Mouse (Mus musculus) intestine, embryonic 14.5 days (tissue): ENCODE measurements around the gene Il24. TPM values are rescaled to one million over a fixed set of nuclear protein-coding genes. Genes with fewer than 3 reads are reported as not detected.

Experiments
- ATAC-seq: fragments of 200-750 bp; cut with Nextera tagmentation; replicated peaks from 2 replicates; pipeline ENCODE4 v1.8.0; 2017; ENCODE audit warnings: low read depth, moderate number of reproducible peaks, moderate TSS enrichment, moderate library complexity; ENCODE audit not compliant: low FRiP score, low TSS enrichment
- DNase-seq: peaks from one replicate; pipeline ENCODE4 v3.0.0-alpha.2; 2018; ENCODE audit warnings: low spot score
- H3K27ac ChIP-seq: fragments of 300-500 bp; sonication (generic); 2 replicates; pipeline ENCODE4 v1.5.1; 2014; ENCODE audit warnings: low read depth, mild to moderate bottlenecking, control low read depth
- H3K27me3 ChIP-seq: fragments of 300-500 bp; sonication (generic); replicated peaks from 2 replicates; pipeline ENCODE4 v1.6.1; 2014; ENCODE audit warnings: low read length, control low read depth; ENCODE audit not compliant: control insufficient read depth, insufficient read depth
- H3K36me3 ChIP-seq: fragments of 300-500 bp; sonication (generic); 2 replicates; pipeline ENCODE4 v1.6.1; 2014; ENCODE audit warnings: low read length, control low read depth; ENCODE audit not compliant: control insufficient read depth, insufficient read depth
- H3K4me1 ChIP-seq: fragments of 300-500 bp; sonication (generic); replicated peaks from 2 replicates; pipeline ENCODE4 v1.6.1; 2014; ENCODE audit warnings: low read length, control low read depth, mixed read lengths; ENCODE audit not compliant: control insufficient read depth, insufficient read depth
- H3K4me2 ChIP-seq: fragments of 300-500 bp; sonication (generic); 2 replicates; pipeline ENCODE4 v1.6.1; 2014; ENCODE audit warnings: low read length
- H3K4me3 ChIP-seq: fragments of 300-500 bp; sonication (generic); 2 replicates; pipeline ENCODE4 v1.5.1; 2014; ENCODE audit warnings: low read depth, low read length, control low read depth, mixed read lengths
- H3K9ac ChIP-seq: fragments of 300-500 bp; sonication (generic); 2 replicates; pipeline ENCODE4 v1.6.1; 2014; ENCODE audit warnings: mild to moderate bottlenecking, low read length
- H3K9me3 ChIP-seq: fragments of 300-500 bp; sonication (generic); 2 replicates; pipeline ENCODE4 v1.6.1; 2016; ENCODE audit warnings: low read length, control low read depth; ENCODE audit not compliant: control insufficient read depth
- WGBS: fragments of 180-500 bp; shearing (Covaris S2); extraction: QIAGEN DNeasy Blood & Tissue Kit; methylation state at CpG from one replicate; pipeline ENCODE4 v1.1.7; 2014; 5-methylcytosine and 5-hydroxymethylcytosine counted together
- polyA plus RNA-seq: library from polyadenylated mRNA; unstranded; fragments of >200 nt; fragmentation: Nextera tagmentation; extraction: Ambion mirVana; gene quantifications from 2 replicates; pipeline ENCODE4 v1.2.1, GENCODE M21; 2014

The Il24 gene
- polyA plus RNA-seq, 1 experiment from 2014 or later, result not detected

DNA sequence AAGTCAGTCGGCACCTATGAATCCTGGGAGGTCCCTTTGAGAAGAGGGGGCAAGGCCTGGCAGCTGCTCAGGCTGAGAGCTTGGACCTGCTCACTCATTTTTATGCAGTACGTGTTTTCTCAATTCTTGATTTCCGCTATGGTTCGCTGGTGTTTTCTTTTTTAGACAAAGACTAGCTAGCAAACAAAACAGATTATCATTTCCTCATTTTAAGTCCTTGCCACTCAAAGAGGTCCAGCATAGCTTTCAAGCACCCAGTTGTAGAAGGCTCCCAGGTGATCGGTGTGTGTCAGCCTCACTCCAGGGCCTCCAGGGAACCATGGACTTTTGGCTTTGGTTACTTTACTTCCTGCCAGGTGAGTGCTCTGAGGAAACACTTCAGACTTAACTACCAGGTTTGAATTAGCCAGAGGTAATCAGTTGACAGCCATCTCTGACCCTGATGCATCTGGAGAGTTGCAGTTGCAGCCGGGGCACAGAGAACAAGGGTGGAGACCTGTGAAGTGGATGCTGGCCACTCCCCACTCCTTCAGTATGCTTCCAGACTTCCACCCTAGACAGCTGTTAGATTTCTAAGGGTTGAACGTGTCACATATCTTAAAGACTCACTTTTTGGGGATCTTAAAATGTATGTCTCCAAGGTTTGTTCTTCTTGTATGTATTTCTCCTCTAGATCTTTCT, 21.6 kb downstream of the Il24 start, which contains the start of gene Fcmr:
Gene Fcmr, plus strand, starts transcription at position 129 of the 681 bp plus-strand sequence.
- no peak within 1 kb of the TSS for H3K9ac ChIP-seq
- no peak for DNase-seq
- no peaks in the 10 kb centered on the region for H3K9me3 ChIP-seq
- 81% methylated on average over 7 of the region's 7 CpGs for WGBS
- H3K4me1 ChIP-seq, result no peaks in the 10 kb centered on the region
- no peak within 1 kb of the TSS for H3K4me2 ChIP-seq
- no peak within 1 kb of the TSS for H3K27ac ChIP-seq
- no peak for ATAC-seq
- H3K36me3 ChIP-seq, result no peaks in the 10 kb centered on the region
- H3K4me3 ChIP-seq, result no peak within 1 kb of the TSS
- H3K27me3 ChIP-seq, result no peaks in the 10 kb centered on the region

DNA sequence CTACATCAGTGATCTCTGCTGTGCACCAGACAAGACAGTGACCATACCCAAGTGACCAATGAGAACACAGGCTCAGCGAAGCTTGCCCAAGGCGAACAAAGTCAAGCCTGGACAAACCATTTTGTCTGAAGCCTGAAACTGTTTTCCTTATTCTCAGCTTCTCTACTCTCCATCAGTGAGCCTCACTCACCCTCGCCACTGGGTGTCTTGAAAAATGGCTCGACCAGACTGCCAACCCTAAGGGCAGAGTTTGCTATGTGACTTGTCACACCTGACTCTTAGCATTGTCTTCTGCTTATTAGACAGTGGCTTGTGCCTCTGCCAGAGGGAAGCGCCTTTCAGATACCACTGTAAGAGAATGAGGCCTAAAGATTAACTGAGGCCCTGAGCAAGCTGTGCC, 22.5 kb downstream of the Il24 start:
- Histone ChIP-seq H3K4me3 (no peak overlapping the region), H3K27me3 (no peaks in the 10 kb centered on the region), H3K4me1 (no peaks in the 10 kb centered on the region), H3K27ac (no peak overlapping the region), H3K9me3 (no peaks in the 10 kb centered on the region), H3K9ac (no peak overlapping the region), H3K36me3 (no peaks in the 10 kb centered on the region), H3K4me2 (no peak overlapping the region)
- ATAC-seq, result no peak
- 92% methylated on average over 5 of the region's 5 CpGs for WGBS
- no peak for DNase-seq

DNA sequence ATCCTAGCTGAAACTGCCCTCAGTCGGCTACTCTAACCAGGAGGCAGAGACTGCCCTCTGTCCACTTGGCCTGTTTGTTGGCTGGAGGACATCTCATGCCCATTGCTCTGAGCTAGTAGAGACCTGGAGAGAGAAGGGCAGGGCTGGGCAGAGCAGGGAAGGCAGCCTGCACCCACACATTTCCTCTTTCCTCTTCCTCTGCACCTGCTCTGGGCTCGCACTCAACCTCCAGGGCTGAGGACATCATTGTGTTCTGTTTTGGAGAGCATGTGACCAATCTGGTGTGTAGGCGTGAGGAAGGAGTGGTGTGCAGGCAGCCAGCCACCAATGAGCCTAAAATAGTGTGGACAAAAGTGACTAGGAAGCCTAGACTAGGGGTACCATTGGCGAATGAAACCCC, 23.0 kb downstream of the Il24 start:
- no peak overlapping the region for H3K27ac ChIP-seq

DNA sequence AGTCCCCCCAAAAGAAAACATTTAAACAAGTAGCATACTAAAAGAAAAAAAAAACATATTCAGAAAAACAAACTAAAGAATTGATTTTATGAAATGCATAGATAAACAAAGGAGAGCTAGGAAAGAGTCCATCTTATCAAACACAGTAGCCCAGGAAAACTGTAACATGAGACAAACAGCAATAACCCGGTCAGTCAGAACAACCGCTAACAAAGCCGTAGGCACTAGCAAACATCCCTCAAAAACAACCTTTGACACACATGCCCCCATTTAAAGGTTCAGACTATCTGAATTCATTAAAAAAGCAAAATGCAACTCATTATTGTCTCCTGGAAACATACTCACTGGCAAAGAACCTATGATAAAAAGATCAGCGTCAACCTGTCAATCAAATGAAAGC, 29.8 kb downstream of the Il24 start:
- H3K4me2 ChIP-seq, result no peak overlapping the region
- DNase-seq, result no peak
- 80% methylated on average over 4 of the region's 4 CpGs for WGBS
- H3K9ac ChIP-seq, result no peak overlapping the region
- H3K36me3 ChIP-seq, result no peaks in the 10 kb centered on the region
- no peaks in the 10 kb centered on the region for H3K27me3 ChIP-seq
- H3K9me3 ChIP-seq, result no peaks in the 10 kb centered on the region
- H3K4me3 ChIP-seq, result no peak overlapping the region
- no peaks in the 10 kb centered on the region for H3K4me1 ChIP-seq
- H3K27ac ChIP-seq, result no peak overlapping the region
- no peak for ATAC-seq

More for the DNA sequence above, 23.0 kb downstream of the Il24 start:
- H3K9ac ChIP-seq, result no peak overlapping the region
- 85% methylated on average over 4 of the region's 4 CpGs for WGBS
- DNase-seq (no peak), ATAC-seq (no peak)
- H3K9me3 ChIP-seq, result no peaks in the 10 kb centered on the region
- H3K27me3 ChIP-seq, result no peaks in the 10 kb centered on the region
- no peaks in the 10 kb centered on the region for H3K36me3 ChIP-seq
- H3K4me1 ChIP-seq, result no peaks in the 10 kb centered on the region
- no peak overlapping the region for H3K4me2 ChIP-seq
- H3K4me3 ChIP-seq, result no peak overlapping the region

DNA sequence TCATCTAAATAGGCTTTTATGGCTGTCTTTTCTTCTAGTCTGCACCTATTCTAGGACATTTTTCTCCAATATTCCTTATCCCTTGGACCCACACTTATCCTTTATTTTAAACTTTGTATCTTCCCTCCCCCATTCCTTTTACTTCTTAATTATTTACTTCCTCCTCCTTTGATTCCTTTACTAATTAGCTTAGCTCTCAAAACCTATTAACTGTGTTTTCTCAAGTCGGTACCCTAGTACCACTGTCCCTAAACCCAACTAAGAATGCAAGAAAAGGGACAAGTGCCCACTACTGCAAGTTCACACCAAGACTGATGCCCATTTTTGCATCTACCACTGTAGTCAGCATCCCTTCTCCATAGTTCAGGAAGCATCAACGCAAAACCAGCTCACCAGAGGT, 31.5 kb downstream of the Il24 start:
- Histone ChIP-seq H3K9ac (no peak overlapping the region), H3K4me3 (no peak overlapping the region), H3K27me3 (no peaks in the 10 kb centered on the region), H3K4me1 (no peaks in the 10 kb centered on the region), H3K4me2 (no peak overlapping the region), H3K9me3 (no peaks in the 10 kb centered on the region), H3K27ac (no peak overlapping the region), H3K36me3 (no peaks in the 10 kb centered on the region)
- ATAC-seq, result no peak
- 79% methylated on average over 2 of the region's 2 CpGs for WGBS
- no peak for DNase-seq

DNA sequence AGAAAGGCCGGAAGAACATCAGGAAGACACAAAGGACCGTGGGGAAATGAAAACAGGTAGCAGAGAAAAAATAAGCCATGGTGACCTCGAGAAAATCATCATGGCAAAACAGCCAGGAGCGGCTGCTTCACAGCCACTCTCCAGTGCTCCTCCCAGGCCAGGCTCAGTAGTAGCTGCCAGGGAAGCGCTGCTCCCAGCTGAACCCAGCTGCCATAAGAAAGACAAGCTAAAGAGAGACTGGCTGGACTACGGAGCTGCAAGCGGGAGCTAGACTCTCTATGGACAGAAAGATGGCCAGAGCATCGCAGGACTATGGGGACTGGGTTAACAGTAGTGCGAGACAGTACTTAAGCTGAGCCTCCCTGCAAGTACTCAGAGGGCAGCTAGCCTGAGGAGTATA, 32.4 kb downstream of the Il24 start:
- no peak overlapping the region for H3K27ac ChIP-seq
- no peak overlapping the region for H3K4me3 ChIP-seq
- no peak overlapping the region for H3K4me2 ChIP-seq
- no peaks in the 10 kb centered on the region for H3K36me3 ChIP-seq
- DNase-seq (no peak), ATAC-seq (no peak)
- H3K9me3 ChIP-seq, result no peaks in the 10 kb centered on the region
- no peak overlapping the region for H3K9ac ChIP-seq
- no peaks in the 10 kb centered on the region for H3K27me3 ChIP-seq
- WGBS, result 80% methylated on average over 9 of the region's 9 CpGs
- no peaks in the 10 kb centered on the region for H3K4me1 ChIP-seq

DNA sequence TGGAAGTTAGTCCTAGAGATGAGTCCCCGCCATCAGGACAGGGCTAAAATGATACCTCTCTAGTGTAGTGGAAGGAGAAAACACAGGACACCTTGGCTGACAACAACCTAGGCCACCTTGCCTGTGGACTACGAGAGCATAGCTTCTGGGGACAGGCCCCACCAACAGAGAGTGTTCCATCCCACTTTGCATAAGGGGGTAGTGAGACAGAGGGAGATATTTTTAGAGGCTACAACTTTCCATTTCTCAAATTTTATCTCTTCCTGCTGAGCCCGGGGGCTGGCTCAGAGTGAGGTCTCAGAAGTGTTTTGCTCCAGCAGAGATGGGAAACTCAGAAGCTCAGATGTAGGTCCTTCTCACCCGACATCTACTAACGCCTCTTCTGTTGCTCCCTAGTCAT, 36.8 kb downstream of the Il24 start:
- Histone ChIP-seq H3K36me3 (no peaks in the 10 kb centered on the region), H3K4me2 (no peak overlapping the region), H3K4me3 (no peak overlapping the region), H3K27me3 (no peaks in the 10 kb centered on the region), H3K9me3 (no peaks in the 10 kb centered on the region), H3K9ac (no peak overlapping the region), H3K27ac (no peak overlapping the region), H3K4me1 (no peaks in the 10 kb centered on the region)
- DNase-seq (no peak), ATAC-seq (no peak)
- WGBS, result 81% methylated on average over 5 of the region's 5 CpGs

DNA sequence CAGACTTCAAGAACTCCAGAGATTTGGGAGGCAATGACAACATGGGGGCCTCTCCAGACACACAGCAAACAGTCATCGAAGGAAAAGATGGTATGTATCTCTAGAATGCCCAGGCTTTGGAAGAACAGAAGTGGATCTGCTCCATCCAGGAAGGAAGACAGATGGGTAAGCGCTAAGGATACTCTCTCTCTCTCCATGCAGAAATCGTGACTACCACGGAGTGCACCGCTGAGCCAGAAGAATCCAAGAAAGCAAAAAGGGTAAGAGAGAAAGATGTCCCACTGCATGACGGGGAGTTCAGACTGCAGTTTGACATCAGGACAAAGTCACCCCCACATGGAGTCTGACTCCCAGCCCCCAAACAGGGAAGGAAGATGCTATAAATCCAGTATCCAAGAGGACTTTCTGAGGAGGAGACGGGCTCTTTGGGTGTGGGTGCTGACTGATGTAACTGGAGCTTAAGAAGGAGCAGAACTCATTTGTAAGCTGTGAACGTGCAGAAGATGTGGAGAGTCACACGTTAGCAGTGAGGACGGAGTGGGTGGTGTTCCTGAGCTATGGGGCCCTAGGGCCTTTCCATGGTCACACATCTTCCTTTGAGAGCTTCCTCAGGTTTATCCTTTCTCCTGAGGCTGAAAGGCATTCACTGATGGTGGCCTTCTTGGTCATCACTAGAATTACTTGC, 37.6 kb downstream of the Il24 start:
- Histone ChIP-seq H3K4me3 (no peak overlapping the region), H3K9me3 (no peaks in the 10 kb centered on the region), H3K36me3 (no peaks in the 10 kb centered on the region), H3K4me2 (no peak overlapping the region), H3K9ac (no peak overlapping the region), H3K4me1 (no peaks in the 10 kb centered on the region), H3K27me3 (no peaks in the 10 kb centered on the region), H3K27ac (no peak overlapping the region)
- no peak for DNase-seq
- no peak for ATAC-seq
- 87% methylated on average over 10 of the region's 10 CpGs for WGBS

DNA sequence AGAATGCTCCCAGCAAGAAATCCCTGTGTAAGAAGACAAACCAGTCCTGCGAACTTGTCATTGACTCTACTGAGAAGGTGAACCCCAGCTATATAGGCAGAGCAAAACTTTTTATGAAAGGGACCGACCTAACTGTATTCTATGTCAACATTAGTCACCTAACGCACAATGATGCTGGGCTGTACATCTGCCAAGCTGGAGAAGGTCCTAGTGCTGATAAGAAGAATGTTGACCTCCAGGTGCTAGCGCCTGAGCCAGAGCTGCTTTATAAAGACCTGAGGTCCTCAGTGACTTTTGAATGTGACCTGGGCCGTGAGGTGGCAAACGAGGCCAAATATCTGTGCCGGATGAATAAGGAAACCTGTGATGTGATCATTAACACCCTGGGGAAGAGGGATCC, 42.7 kb downstream of the Il24 start:
- no peak overlapping the region for H3K4me2 ChIP-seq
- ATAC-seq (no peak), DNase-seq (no peak)
- H3K9ac ChIP-seq, result no peak overlapping the region
- H3K4me1 ChIP-seq, result peaks cover 11% of the 10 kb centered on the region
- 87% methylated on average over 7 of the region's 7 CpGs for WGBS
- H3K27me3 ChIP-seq, result no peaks in the 10 kb centered on the region
- no peak overlapping the region for H3K4me3 ChIP-seq
- H3K9me3 ChIP-seq, result no peaks in the 10 kb centered on the region
- no peaks in the 10 kb centered on the region for H3K36me3 ChIP-seq
- H3K27ac ChIP-seq, result no peak overlapping the region
